Mouse (Mus musculus) adrenal gland, postnatal 14 days (tissue): ENCODE data around the gene Slfn14. TPM values are rescaled to one million over a fixed set of nuclear protein-coding genes. Genes with fewer than 3 reads are reported as not detected.

Experiments
- total RNA-seq: library from RNA; stranded (reverse); gene quantifications from 2 replicates; pipeline ENCODE4 v1.2.3, GENCODE M21; 2021

Gene Slfn14
- total RNA-seq, 1 experiment from 2014 or later = 2.7 TPM

Other genes starting within 250 kb of the Slfn14 start
- 4.1 and 15.8 TPM in 2 replicates for gene Slfn2, start 221.6 kb downstream of the Slfn14 start, total RNA-seq
- gene Slfn1, start 169.9 kb downstream of the Slfn14 start, total RNA-seq = 0.48 and 5.3 TPM in 2 replicates
- 0.22 and 0.30 TPM in 2 replicates for gene Slfn4, start 111.5 kb downstream of the Slfn14 start, total RNA-seq
- gene Slfn3, start 95.4 kb downstream of the Slfn14 start, total RNA-seq = 3.8 and 4.2 TPM in 2 replicates
- gene Ap2b1, start 12.3 kb upstream of the Slfn14 start, total RNA-seq = 86.9 and 98.4 TPM in 2 replicates
- gene Pex12, start 15.9 kb upstream of the Slfn14 start, total RNA-seq = 15.1 and 16.2 TPM in 2 replicates
- 10.2 and 10.3 TPM in 2 replicates for gene Rasl10b, start 122.4 kb upstream of the Slfn14 start, total RNA-seq
- gene Gas2l2, start 142.7 kb upstream of the Slfn14 start, total RNA-seq = not detected in 2 replicates
- gene 1700020L24Rik, start 151.0 kb upstream of the Slfn14 start, total RNA-seq = 0.37 and 0.75 TPM in 2 replicates
- 7.4 and 8.3 TPM in 2 replicates for gene Mmp28, start 176.3 kb upstream of the Slfn14 start, total RNA-seq
- gene Taf15, start 186.4 kb upstream of the Slfn14 start, total RNA-seq = 66.3 and 72.1 TPM in 2 replicates
- gene Heatr9, start 235.4 kb upstream of the Slfn14 start, total RNA-seq = not detected in 2 replicates
- gene Ccl5, start 243.8 kb upstream of the Slfn14 start, total RNA-seq = 25.5 TPM in 1 of 2 replicates, not detected in the other